Mouse (Mus musculus) hindlimb bud, embryonic 11.5 days (tissue): ENCODE results near the gene Tek.
"Not testable (repeated sequence)": the region's sequence is repeated elsewhere in the genome, so short reads cannot be mapped to it uniquely, and the experiment has no call there.

Experiments used
- DNase-seq: peaks from one replicate; pipeline ENCODE4 v3.0.0-alpha.2; 2012; ENCODE audit warnings: low read depth, low spot score; ENCODE audit errors: extremely low spot score

The Tek gene

DNA sequence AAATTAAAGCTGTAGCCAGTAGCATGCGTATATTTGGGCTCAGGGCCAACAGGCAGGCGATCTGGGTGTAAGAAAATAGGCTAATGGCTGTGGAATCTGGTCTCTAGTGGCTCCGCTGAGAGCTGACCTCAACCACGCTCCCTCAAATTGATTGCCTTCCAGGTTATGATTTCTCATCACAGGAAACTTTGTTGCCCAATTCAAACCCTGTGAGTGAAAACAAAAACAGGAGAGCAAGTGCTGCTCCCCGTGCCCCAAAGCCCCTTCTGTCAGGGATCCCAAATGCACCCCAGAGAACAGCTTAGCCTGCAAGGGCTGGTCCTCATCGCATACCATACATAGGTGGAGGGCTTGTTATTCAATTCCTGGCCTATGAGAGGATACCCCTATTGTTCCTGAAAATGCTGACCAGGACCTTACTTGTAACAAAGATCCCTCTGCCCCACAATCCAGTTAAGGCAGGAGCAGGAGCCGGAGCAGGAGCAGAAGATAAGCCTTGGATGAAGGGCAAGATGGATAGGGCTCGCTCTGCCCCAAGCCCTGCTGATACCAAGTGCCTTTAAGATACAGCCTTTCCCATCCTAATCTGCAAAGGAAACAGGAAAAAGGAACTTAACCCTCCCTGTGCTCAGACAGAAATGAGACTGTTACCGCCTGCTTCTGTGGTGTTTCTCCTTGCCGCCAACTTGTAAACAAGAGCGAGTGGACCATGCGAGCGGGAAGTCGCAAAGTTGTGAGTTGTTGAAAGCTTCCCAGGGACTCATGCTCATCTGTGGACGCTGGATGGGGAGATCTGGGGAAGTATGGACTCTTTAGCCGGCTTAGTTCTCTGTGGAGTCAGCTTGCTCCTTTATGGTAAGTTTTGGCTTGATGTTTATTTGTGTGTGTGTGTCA, at the start of gene Tek:
Gene Tek (plus strand): TSS at position 452 of the 894 bp plus-strand sequence.
- no peak for DNase-seq

DNA sequence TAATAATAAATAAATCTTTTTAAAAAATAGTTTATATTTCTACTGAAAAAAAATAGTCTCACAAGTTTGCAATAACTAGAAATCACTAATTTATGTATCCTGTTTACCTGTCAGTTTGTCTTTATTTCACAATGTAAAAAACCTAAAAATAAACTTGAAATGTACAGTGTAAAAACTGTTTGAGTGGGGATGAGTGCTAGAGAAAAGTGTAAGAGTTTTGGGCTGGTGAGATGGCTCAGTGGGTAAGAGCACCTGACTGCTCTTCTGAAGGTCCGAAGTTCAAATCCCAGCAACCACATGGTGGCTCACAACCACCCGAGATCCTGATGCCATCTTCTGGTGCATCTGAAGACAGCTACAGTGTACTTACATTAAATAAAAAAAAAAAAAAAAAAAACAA, 49.3 kb upstream of the Tek start:
- DNase-seq, result not testable (repeated sequence)

DNA sequence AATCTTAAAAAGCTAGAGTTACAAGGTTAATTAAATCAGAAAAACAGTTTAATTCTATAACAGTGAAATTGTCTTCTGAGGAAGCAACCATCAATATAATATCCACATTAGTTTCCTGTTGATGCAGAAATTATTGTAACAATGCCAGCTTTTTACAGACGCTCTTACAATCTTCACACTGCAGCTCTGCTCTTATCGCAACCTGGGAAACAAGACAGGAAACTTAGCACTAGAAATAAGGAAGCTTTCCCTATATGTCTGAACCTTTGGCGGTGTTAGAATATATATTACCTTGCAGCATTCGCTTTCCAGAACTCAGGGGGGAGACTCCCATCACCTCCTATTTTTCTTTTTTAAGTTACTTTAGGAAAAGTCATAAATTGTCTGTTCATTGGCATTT, 48.0 kb upstream of the Tek start:
- no peak for DNase-seq

DNA sequence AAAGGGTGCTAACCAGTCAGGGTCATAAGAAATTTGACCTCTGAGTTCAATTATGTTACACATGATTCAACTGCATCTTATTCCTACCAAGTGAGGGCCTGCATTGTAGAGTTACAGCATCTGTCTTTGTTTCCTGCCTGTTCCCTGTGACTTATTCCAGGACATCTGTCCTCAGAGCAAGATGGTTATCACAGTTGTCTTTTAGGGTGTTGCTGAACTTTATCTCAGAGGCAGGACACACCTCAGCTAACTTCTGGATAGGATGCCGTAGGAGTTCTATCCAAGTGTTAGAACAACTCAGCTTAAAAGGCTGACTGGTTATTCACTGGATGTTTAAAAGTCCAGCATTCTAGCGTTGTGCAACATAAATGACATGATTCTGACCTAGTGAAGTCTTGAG, 46.9 kb upstream of the Tek start:
- no peak for DNase-seq

DNA sequence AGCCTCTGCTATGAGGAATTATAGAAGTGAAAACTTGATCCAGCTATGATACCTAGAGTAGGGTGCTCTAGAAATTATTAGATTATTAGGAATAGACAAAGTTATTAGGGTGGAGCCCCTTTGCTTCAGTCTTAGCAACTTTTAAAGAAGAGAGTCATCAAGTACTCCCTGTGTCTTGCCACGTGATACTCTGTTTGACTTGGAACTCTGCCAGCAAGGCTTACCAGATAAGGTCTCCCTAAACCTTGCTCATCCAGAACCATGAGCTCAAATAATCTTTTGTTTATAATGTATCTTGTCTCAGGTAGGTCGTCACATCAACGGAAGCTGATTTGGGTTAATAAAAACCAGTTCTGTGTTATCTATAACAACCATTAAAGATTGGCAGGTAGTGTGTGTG, 42.7 kb upstream of the Tek start:
- no peak for DNase-seq

DNA sequence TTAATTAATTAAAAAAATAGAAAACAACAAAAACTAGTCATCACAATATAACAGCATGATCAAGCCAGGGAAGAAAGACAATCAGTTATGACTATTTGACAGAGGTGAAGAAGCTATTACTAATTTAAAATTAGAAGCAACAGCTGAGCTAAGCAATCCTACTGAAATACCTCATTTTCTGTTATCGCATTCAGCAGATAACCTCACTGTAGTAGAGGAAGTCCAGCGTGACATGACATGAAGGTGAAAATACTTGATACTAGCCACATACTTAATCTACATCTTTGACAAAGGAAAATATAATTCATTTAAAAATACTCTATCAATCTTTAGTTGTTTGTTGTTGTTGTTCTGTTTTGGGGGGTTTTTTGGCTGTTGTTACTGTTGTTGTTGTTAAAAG, 28.1 kb upstream of the Tek start:
- DNase-seq, result no peak

DNA sequence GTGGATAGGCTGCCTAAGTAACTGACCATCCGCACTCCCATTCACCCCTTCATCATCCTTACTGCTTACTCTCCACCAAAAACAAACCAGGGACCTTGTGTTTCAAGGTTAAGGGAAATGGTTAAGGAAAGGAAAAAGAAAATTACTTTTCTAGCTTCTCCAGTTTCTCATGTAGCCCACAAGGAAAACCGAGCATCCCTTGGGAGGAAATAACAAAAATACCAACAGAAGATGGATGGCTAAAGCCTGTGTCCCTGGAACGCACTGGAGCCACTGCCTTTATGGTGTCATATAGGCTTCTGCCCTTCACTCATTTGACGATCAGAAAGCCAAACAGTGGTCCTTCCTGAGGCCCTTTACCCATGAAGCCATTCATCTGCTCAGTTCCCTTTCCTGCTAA, 27.7 kb upstream of the Tek start:
- DNase-seq, result no peak

DNA sequence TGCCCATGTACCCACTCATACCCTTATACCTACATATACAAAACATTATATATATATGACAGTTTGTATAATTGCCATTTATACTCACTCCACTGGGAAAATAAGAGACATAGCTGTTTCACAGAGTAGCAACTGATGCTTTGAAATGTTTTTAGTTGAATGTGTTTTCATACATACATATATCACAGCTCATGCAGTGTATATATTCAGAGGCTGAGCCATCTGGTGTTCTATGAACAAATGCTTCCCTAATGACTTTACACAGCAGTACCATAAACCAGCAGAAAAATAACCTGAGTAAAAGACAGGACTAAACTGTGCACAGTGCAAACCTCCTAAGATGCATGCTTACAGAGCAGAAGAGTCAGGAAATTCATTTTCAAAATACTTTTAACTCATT, 25.3 kb upstream of the Tek start:
- no peak for DNase-seq

DNA sequence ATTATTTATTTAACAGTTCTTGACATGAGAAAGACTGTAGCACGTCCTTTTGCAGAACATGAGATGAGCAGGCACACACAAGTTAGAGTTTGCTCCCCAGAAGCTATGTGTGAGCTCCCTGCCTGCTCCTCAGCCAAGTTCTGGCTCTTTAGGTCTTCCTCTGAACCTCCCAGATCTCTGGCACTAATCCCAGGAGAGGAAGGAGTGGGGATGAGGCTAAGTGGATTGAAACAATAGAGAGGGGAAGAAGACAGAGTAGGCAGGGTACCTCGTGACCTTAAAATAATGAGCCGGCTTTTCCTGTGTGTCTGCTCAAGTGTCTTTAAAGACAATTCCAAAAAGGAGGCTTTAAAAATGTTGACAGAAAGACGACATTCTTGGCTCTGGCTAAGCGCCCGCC, 23.9 kb upstream of the Tek start:
- no peak for DNase-seq

DNA sequence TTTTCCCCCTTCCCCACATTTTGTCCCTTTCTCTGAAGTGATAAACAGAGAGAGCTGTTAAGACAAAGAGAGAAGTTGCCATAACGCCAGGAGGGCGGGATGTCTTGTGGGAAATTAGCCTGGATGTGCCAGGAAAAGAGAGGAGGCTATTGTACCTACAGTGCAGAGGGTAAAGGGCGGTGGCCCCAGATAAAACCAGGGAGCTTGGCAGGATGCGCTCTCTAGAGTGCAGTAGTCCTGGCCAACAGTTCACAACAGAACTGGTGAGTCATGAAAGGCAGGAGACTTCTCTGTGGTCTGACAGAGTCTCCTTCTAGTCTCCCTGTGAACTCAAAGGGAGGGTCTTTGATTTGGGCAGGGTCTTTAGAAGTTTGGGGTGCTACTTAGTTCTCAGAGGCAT, 13.3 kb upstream of the Tek start:
- no peak for DNase-seq

DNA sequence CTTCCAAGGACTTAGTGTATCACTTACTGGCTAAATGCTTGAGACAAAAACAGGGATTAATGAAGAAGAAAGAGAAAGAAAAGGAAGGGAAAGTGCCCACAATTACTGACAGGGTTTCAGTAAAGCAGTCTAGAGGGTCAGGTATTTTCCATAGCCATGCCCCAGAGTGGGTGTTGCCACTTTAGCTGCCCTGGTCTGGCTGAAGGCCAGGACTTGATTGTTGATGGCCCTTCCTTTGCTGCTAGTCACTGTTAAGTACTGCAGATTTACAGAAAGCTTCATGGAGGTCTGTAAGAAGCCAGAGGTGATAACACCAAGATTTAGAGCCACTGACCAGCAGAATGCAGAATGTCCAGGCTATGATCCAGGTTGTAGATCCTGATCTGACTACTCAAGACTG, 6.4 kb upstream of the Tek start:
- no peak for DNase-seq

DNA sequence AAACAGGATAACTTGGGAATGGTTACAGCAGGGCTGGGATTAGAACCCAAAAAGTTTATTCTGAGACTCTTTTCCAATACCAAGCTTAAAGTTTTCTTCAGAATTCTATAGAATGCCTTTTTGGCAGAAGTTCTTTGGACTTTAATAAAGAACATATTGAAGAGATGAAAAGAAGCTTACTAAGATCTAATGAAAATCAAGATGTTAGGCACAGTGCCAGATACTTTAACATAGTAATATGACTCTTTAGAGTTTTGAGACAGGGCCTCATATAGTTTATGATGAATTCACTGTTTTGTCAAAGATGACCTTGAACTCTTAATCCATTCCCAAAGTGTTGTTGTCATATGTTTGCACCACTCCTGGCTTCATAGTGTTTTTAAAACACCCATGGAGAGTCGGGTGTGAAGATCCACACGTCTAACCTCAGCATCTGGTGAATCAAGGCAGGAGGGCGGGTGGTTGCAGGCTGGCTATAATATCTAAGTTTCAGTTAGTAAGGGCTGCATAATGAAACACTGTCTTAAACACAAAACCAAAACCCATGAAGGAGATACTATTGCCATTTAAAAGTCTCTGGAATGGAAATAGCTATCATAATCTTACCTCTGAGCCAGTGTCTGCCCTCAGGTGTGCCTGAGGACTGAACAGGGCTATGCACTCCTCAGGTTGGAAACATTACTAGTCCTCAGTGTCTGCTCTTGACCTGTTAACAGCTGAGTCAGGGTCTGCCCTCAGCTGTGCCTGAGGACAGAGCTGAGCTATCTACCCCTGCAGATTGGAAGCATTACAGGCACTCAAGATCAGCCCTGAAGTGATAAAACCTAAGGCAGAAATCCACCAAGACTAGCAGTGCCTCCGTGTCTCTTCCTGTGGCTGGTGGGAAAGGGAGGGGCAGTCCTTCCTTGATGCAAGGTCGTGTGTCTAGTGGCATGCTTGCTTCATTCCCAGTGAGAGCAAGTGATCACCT, 1.5 kb upstream of the Tek start:
- no peak for DNase-seq

DNA sequence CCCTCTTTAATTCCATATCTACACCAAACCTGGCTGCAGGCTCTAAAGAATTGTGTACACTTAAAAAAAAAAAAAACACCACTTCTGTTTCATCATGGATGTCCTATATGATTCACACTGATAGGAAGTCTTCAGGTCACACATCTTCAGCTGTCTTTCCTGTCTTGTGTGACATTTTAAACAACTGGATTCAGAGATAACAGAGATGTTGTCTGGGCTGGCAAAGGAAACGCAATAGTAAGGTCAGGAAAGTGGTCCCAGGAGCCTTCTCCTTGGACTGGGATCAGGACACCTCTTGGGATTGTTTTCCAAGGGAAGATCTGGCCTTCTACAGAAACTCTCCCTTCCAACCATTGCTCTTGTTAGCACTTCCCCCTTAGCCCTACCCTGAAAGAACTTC, 2.7 kb downstream of the Tek start:
- no peak for DNase-seq

DNA sequence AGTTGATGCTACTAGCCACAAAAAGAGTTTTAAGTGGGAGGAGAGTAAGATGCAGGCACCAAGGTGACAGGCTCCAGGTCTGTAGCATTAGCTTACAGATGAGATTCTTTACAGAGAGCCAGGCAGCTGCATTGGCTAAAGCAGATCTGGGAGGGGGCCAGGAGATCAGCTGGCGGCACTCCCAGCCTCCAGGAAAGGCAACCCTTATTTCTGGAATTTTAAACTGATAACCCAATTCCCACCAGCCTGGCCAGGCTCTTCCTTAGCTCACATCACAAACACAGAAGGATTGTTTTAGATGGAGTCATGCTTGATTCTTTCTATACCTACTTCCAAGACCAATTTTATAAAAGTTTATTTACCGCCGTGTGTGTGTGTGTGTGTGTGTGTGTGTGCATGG, 6.7 kb downstream of the Tek start:
- DNase-seq, result no peak

DNA sequence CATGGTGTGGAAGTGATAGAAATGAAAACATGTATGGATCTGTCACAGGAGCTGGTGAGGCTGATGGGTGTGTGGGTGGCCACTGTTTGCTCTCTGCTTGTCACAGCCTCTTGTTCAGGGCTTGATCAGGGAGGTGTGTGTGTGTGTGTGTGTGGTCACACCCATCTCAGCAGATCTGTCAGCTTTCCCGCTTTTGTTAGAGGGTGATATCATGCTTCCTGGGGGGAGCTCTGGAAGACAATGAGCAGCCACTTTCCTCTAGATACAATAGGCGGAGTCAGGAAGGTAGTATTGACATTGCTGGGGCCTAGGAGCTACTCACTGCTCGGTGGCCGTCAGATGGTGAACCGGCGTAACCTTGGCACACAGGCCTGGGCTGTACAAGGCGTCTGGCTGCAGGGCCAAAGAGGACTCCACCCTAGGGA, 7.3 kb downstream of the Tek start:
- no peak for DNase-seq

DNA sequence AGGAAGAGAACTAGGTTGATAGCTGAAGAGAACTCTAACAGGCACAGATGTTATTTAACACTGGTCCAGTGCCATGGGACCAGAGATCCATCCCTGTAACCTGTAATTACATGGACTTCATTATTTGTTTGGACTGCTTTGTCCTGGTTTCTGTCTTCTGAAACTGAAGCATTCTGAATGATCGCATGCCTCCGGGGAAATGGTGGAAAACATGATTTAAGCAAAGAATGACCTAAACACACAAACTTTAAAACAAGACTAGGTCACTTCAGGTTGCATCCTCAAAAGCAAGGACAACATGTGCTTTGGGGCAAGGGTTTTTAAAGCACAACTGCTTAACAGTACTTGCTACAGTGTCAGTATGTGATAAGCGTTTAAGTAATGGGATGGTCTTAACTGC, 8.2 kb downstream of the Tek start:
- no peak for DNase-seq

DNA sequence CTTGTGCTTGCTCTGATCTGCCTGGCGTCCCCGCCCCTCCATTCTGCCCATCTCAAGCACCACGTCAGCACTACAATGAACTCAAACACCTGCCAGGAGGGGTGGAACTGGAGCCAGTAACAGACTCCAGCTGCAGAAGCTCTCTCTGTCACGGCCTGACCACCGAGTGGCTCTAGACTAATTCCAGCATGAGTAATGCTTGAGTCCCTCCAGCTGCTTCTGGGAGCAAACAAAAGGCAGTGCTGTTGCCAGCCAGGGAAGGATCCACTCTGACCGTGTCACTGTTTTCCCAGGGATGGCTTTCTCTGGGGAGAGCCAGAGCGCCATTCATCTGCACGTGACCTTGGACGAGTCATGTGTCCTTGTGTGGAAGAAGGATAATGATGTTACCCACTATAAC, 13.4 kb downstream of the Tek start:
- DNase-seq, result no peak

DNA sequence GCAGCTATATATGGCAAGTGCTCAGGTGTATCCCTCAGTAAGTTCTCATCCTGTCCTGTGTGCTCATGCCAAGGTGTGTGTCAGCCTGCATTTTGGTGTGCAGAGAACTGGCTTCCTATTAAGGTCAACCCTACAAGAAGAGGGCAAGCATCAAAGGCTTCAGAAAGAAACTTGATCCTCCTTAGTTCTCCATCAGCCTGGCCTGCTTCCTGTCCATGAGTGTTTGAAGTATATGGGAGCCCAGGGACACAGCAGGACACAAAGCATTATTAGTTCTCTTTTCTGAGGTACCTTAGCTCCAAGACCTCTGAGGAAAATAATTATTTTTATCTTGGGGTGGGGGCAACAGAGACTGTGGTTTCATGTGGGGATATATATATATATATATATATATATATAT, 26.1 kb downstream of the Tek start:
- DNase-seq, result peak; percentile 42

DNA sequence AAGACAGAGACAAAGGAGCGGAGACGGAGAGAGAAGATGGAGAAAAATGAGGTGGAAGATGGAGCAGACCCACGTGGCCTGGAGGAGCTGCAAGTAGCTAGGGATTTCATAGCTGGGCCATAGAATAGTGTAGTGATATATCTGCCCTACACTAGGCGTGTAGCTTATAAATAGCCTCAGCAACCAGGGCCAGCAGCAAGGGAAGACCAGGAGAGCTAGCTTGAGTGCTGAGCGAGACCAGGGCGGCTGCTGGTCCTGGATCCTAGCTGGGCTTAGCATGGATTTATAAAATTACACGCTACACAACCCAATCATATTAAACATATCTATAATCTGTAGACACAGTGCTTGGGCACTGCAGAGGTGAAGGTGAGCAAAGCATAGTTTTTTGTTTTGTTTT, 27.1 kb downstream of the Tek start:
- no peak for DNase-seq

DNA sequence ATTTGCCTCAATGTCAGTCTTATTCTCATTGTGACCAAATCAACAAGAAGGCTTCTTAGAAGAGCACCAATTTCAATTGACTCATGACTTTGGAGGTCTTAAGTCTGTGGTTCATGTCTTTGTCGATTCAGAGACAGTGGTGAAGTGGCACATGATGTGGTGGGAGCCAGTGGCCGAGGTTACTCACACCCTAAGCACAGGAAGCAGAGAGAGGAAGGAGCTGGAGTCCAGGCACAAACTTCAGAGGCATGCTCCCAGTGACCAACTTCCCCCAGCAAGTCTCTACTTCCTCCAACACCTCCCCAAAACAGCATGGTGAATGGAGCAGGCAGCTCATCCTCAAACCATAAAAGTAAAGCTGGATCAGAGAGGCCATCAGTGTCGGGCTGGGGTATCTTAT, 29.5 kb downstream of the Tek start:
- no peak for DNase-seq

DNA sequence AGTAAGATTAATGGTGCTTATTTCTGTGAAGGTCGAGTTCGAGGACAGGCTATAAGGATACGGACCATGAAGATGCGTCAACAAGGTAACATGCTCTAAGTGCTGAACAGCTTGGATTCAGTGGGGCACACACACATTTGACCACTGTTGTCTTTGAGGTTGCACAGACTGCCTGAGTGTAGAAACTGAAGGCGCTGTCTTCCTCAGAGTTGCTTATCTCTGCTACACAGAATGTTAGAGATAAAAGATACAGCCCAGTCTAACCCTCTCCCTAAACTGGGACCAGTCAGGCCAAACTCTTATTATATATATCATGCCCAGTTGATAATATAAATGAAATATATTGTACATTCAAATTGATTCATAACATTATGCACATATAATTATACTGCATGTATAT, 42.0 kb downstream of the Tek start:
- no peak for DNase-seq

DNA sequence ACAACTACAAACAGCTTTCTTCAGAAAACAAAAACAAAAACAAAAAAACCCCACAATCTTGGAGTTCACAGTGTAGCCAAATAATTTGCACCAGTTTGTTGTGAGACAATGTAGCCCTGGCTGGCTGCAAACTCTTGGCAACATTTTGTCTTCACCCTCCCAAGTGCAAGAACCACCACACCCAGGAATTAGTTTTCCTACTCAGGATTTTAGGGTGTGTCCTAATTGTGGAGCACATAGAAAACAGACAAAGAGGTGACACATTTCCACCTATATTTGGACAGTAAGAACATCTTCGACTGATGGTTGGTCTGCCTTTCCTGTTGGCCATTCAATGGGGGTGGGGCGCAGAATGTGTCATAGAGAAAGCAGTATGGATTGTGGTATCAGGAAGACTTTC, 46.8 kb downstream of the Tek start:
- no peak for DNase-seq
